Mouse (Mus musculus): ENCODE measurements around the gene Arv1.

- TF ChIP-seq CTCF (IDR thresholded peaks at IDR 0.05; ENCODE audit: low read depth, low read length) (no peak), POLR2A (IDR thresholded peaks at IDR 0.05; ENCODE audit: borderline replicate concordance, low read depth, low read length) (no peak)
Observed at GRCm38 (mm10) chr8:124780236-124780635, 58.3 kb downstream of the Arv1 start.

Data from bone marrow macrophage, adult 2 months (primary cell).